Mouse (Mus musculus): ENCODE data around the gene Fdx1. TPM values are rescaled to one million over a fixed set of nuclear protein-coding genes. Genes with fewer than 3 reads are reported as not detected.

Gene Fdx1
- polyA plus RNA-seq, 1 experiment from 2014 or later: 55.3 TPM

- H3K36me3 ChIP-seq (ENCODE audit: control insufficient read depth, insufficient read depth, low read length): no peaks in the 10 kb centered on the region; the same call in 1 of the 2 replicates
- ATAC-seq (ENCODE audit: low FRiP score): no peak
- H3K4me1 ChIP-seq (replicated peaks; ENCODE audit: control insufficient read depth, insufficient read depth, low read length): no peaks in the 10 kb centered on the region
- WGBS: 76% methylated on average over 2 of the region's 2 CpGs
- DNase-seq (ENCODE audit: low spot score): no peak
- H3K9me3 ChIP-seq (ENCODE audit: control insufficient read depth, low read length): no peaks in the 10 kb centered on the region
- no peak overlapping the region for H3K4me3 ChIP-seq (ENCODE audit: low read depth, low read length)
- no peak overlapping the region for H3K4me2 ChIP-seq (replicated peaks; ENCODE audit: low read depth, low read length)
- H3K27me3 ChIP-seq (ENCODE audit: control insufficient read depth, insufficient read depth, low read length): no peaks in the 10 kb centered on the region
- H3K27ac ChIP-seq (ENCODE audit: low read depth, low read length): no peak overlapping the region
- no peak overlapping the region for H3K9ac ChIP-seq (ENCODE audit: low read depth, low read length)
Measured at GRCm38 (mm10) chr9:51951337-51951736, 12.0 kb downstream of the Fdx1 start.

GRCm38 (mm10) chr9:51950667-51951066 is 12.7 kb downstream of the Fdx1 start:
- ATAC-seq (ENCODE audit: low FRiP score) (no peak), DNase-seq (ENCODE audit: low spot score) (no peak)
- H3K4me2 ChIP-seq (replicated peaks; ENCODE audit: low read depth, low read length): no peak overlapping the region
- H3K36me3 ChIP-seq (ENCODE audit: control insufficient read depth, insufficient read depth, low read length): no peaks in the 10 kb centered on the region
- H3K27ac ChIP-seq (ENCODE audit: low read depth, low read length): no peak overlapping the region
- no peaks in the 10 kb centered on the region for H3K4me1 ChIP-seq (replicated peaks; ENCODE audit: control insufficient read depth, insufficient read depth, low read length)
- 44% methylated on average over 1 of the region's 1 CpGs for WGBS
- H3K4me3 ChIP-seq (ENCODE audit: low read depth, low read length): no peak overlapping the region
- no peaks in the 10 kb centered on the region for H3K9me3 ChIP-seq (ENCODE audit: control insufficient read depth, low read length)
- H3K9ac ChIP-seq (ENCODE audit: low read depth, low read length): no peak overlapping the region
- no peaks in the 10 kb centered on the region for H3K27me3 ChIP-seq (ENCODE audit: control insufficient read depth, insufficient read depth, low read length)

GRCm38 (mm10) chr9:51950225-51950624 is 13.1 kb downstream of the Fdx1 start:
- ATAC-seq (ENCODE audit: low FRiP score) (no peak), DNase-seq (ENCODE audit: low spot score) (no peak)
- Histone ChIP-seq H3K4me3 (ENCODE audit: low read depth, low read length) (no peak overlapping the region), H3K9me3 (ENCODE audit: control insufficient read depth, low read length) (no peaks in the 10 kb centered on the region), H3K9ac (ENCODE audit: low read depth, low read length) (no peak overlapping the region), H3K27ac (ENCODE audit: low read depth, low read length) (no peak overlapping the region), H3K4me2 (replicated peaks; ENCODE audit: low read depth, low read length) (no peak overlapping the region), H3K27me3 (ENCODE audit: control insufficient read depth, insufficient read depth, low read length) (no peaks in the 10 kb centered on the region), H3K36me3 (ENCODE audit: control insufficient read depth, insufficient read depth, low read length) (no peaks in the 10 kb centered on the region), H3K4me1 (replicated peaks; ENCODE audit: control insufficient read depth, insufficient read depth, low read length) (no peaks in the 10 kb centered on the region)
- 81% methylated on average over 3 of the region's 3 CpGs for WGBS

GRCm38 (mm10) chr9:51943934-51944333 is 19.4 kb downstream of the Fdx1 start:
- Histone ChIP-seq H3K4me1 (replicated peaks; ENCODE audit: control insufficient read depth, insufficient read depth, low read length) (no peaks in the 10 kb centered on the region), H3K9ac (ENCODE audit: low read depth, low read length) (no peak overlapping the region), H3K36me3 (ENCODE audit: control insufficient read depth, insufficient read depth, low read length) (no peaks in the 10 kb centered on the region), H3K4me3 (ENCODE audit: low read depth, low read length) (no peak overlapping the region), H3K4me2 (replicated peaks; ENCODE audit: low read depth, low read length) (no peak overlapping the region), H3K27me3 (ENCODE audit: control insufficient read depth, insufficient read depth, low read length) (no peaks in the 10 kb centered on the region), H3K9me3 (ENCODE audit: control insufficient read depth, low read length) (no peaks in the 10 kb centered on the region), H3K27ac (ENCODE audit: low read depth, low read length) (no peak overlapping the region)
- no peak for DNase-seq (ENCODE audit: low spot score)
- no peak for ATAC-seq (ENCODE audit: low FRiP score)
- 90% methylated on average over 6 of the region's 6 CpGs for WGBS

GRCm38 (mm10) chr9:51934641-51935040 is 28.7 kb downstream of the Fdx1 start:
- Histone ChIP-seq H3K4me3 (ENCODE audit: low read depth, low read length) (no peak overlapping the region), H3K27ac (ENCODE audit: low read depth, low read length) (no peak overlapping the region), H3K9me3 (ENCODE audit: control insufficient read depth, low read length) (no peaks in the 10 kb centered on the region), H3K36me3 (ENCODE audit: control insufficient read depth, insufficient read depth, low read length) (no peaks in the 10 kb centered on the region), H3K9ac (ENCODE audit: low read depth, low read length) (no peak overlapping the region), H3K4me1 (replicated peaks; ENCODE audit: control insufficient read depth, insufficient read depth, low read length) (no peaks in the 10 kb centered on the region), H3K27me3 (ENCODE audit: control insufficient read depth, insufficient read depth, low read length) (no peaks in the 10 kb centered on the region), H3K4me2 (replicated peaks; ENCODE audit: low read depth, low read length) (no peak overlapping the region)
- WGBS: 100% methylated on average over 1 of the region's 1 CpGs
- ATAC-seq (ENCODE audit: low FRiP score): no peak
- DNase-seq (ENCODE audit: low spot score): no peak

- no peak overlapping the region for H3K4me2 ChIP-seq (replicated peaks; ENCODE audit: low read depth, low read length)
- H3K27me3 ChIP-seq (ENCODE audit: control insufficient read depth, insufficient read depth, low read length): no peaks in the 10 kb centered on the region
- no peak for ATAC-seq (ENCODE audit: low FRiP score)
- H3K9ac ChIP-seq (ENCODE audit: low read depth, low read length): no peak overlapping the region
- H3K9me3 ChIP-seq (ENCODE audit: control insufficient read depth, low read length): no peaks in the 10 kb centered on the region
- WGBS: 93% methylated on average over 3 of the region's 3 CpGs
- H3K36me3 ChIP-seq (ENCODE audit: control insufficient read depth, insufficient read depth, low read length): no peaks in the 10 kb centered on the region
- H3K4me1 ChIP-seq (replicated peaks; ENCODE audit: control insufficient read depth, insufficient read depth, low read length): no peaks in the 10 kb centered on the region
- H3K27ac ChIP-seq (ENCODE audit: low read depth, low read length): no peak overlapping the region
- no peak for DNase-seq (ENCODE audit: low spot score)
- no peak overlapping the region for H3K4me3 ChIP-seq (ENCODE audit: low read depth, low read length)
Measured at GRCm38 (mm10) chr9:51931997-51932396, 31.4 kb downstream of the Fdx1 start.

- ATAC-seq (ENCODE audit: low FRiP score) (no peak), DNase-seq (ENCODE audit: low spot score) (no peak)
- 96% methylated on average over 7 of the region's 7 CpGs for WGBS
- no peaks in the 10 kb centered on the region for H3K9me3 ChIP-seq (ENCODE audit: control insufficient read depth, low read length)
- H3K27ac ChIP-seq (ENCODE audit: low read depth, low read length): no peak overlapping the region
- no peak overlapping the region for H3K9ac ChIP-seq (ENCODE audit: low read depth, low read length)
- no peaks in the 10 kb centered on the region for H3K36me3 ChIP-seq (ENCODE audit: control insufficient read depth, insufficient read depth, low read length)
- no peaks in the 10 kb centered on the region for H3K4me1 ChIP-seq (replicated peaks; ENCODE audit: control insufficient read depth, insufficient read depth, low read length)
- no peak overlapping the region for H3K4me2 ChIP-seq (replicated peaks; ENCODE audit: low read depth, low read length)
- H3K27me3 ChIP-seq (ENCODE audit: control insufficient read depth, insufficient read depth, low read length): no peaks in the 10 kb centered on the region
- H3K4me3 ChIP-seq (ENCODE audit: low read depth, low read length): no peak overlapping the region
Measured at GRCm38 (mm10) chr9:51931054-51931690, 32.2 kb downstream of the Fdx1 start.

GRCm38 (mm10) chr9:51929972-51930371 is 33.4 kb downstream of the Fdx1 start:
- Histone ChIP-seq H3K4me2 (replicated peaks; ENCODE audit: low read depth, low read length) (no peak overlapping the region), H3K9ac (ENCODE audit: low read depth, low read length) (no peak overlapping the region), H3K36me3 (ENCODE audit: control insufficient read depth, insufficient read depth, low read length) (no peaks in the 10 kb centered on the region), H3K9me3 (ENCODE audit: control insufficient read depth, low read length) (no peaks in the 10 kb centered on the region), H3K4me1 (replicated peaks; ENCODE audit: control insufficient read depth, insufficient read depth, low read length) (no peaks in the 10 kb centered on the region), H3K27ac (ENCODE audit: low read depth, low read length) (no peak overlapping the region), H3K27me3 (ENCODE audit: control insufficient read depth, insufficient read depth, low read length) (no peaks in the 10 kb centered on the region), H3K4me3 (ENCODE audit: low read depth, low read length) (no peak overlapping the region)
- DNase-seq (ENCODE audit: low spot score): no peak
- ATAC-seq (ENCODE audit: low FRiP score): no peak
- WGBS: 75% methylated on average over 5 of the region's 5 CpGs

- Histone ChIP-seq H3K9ac (ENCODE audit: low read depth, low read length) (no peak overlapping the region), H3K4me2 (replicated peaks; ENCODE audit: low read depth, low read length) (no peak overlapping the region), H3K27me3 (ENCODE audit: control insufficient read depth, insufficient read depth, low read length) (no peaks in the 10 kb centered on the region), H3K4me1 (replicated peaks; ENCODE audit: control insufficient read depth, insufficient read depth, low read length) (no peaks in the 10 kb centered on the region), H3K4me3 (ENCODE audit: low read depth, low read length) (no peak overlapping the region), H3K36me3 (ENCODE audit: control insufficient read depth, insufficient read depth, low read length) (no peaks in the 10 kb centered on the region), H3K9me3 (ENCODE audit: control insufficient read depth, low read length) (no peaks in the 10 kb centered on the region), H3K27ac (ENCODE audit: low read depth, low read length) (no peak overlapping the region)
- DNase-seq (ENCODE audit: low spot score) (peak; percentile 2), ATAC-seq (ENCODE audit: low FRiP score) (no peak)
- 57% methylated on average over 7 of the region's 7 CpGs for WGBS
Measured at GRCm38 (mm10) chr9:51928659-51929058, 34.7 kb downstream of the Fdx1 start.
